In the genomic region with DNA sequence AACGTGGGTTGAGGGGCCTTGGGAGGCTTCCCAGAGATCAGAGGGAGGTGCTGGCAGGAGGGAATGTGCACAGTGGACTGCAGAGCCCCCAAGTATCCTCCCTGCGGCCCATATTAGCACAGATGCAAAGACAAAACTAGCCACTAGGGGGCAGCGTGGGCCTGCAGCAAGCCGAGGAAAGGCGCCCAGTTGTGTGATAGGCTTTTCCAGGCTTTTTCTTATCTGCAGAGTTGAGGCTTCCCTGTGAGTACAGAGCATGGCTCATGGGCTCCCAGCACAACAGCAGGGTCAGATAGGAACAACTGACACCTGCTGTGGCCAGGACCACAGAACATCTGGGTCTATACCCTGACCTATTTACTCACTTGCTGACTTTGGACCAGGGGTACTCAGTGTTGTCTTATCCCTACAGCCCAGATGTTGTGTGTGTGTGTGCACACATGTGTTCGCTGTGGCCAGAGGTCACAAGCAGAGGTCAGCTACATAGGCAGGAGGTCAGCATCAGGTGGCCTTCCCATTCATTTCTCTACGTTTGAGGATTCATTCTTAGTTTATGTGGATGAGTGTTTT, we compare ENCODE assay signal across 8 mouse cellular contexts. TPM values are rescaled to one million over a fixed set of nuclear protein-coding genes. Genes with fewer than 3 reads are reported as not detected.
DNase-seq lines count a peak whose midpoint lies in the region; ATAC-seq and TF ChIP-seq lines count a peak whose summit lies in the region.

No protein-coding gene starts in this region.

- peak; percentile 70 for ATAC-seq in hindbrain, postnatal 0 days
- ATAC-seq in megakaryocyte-erythroid progenitor cell, adult 5-6 weeks (replicated peaks; ENCODE audit: low FRiP score, low TSS enrichment, poor library complexity, severe bottlenecking), result peak; percentile 59

- no peak overlapping the region for H3K4me3 ChIP-seq in hindbrain, postnatal 0 days (ENCODE audit: low read length)
- H3K4me3 ChIP-seq in left cerebral cortex, adult 2 months, result no peak overlapping the region

- intact Hi-C loops in left cerebral cortex, adult 2 months (cut with DNase I), result loop anchor here (1.0 to 5.0 kb wide), 4 partner anchors 82 to 316 kb away; no protein-coding TSS in a partner anchor

- WGBS in hindbrain, postnatal 0 days, result 20% methylated on average over 7 of the region's 7 CpGs

- TF ChIP-seq CTCF in hindbrain, postnatal 0 days (IDR thresholded peaks at IDR 0.05; ENCODE audit: low read depth), result peak; percentile 99
- TF ChIP-seq CTCF in left cerebral cortex, adult 2 months (IDR thresholded peaks at IDR 0.05), result peak; percentile 93

- no peaks in the 10 kb centered on the region for H3K9me3 ChIP-seq in hindbrain, postnatal 0 days (ENCODE audit: low read length)

- H3K4me2 ChIP-seq in hindbrain, postnatal 0 days (ENCODE audit: low read depth, low read length), result no peak overlapping the region

- H3K27ac ChIP-seq in hindbrain, postnatal 0 days, result no peak overlapping the region
- H3K27ac ChIP-seq in left cerebral cortex, adult 2 months, result no peak overlapping the region

- H3K36me3 ChIP-seq in hindbrain, postnatal 0 days (ENCODE audit: insufficient read depth, low read length), result peaks cover 38% of the 10 kb centered on the region

- no peaks in the 10 kb centered on the region for H3K4me1 ChIP-seq in hindbrain, postnatal 0 days (ENCODE audit: insufficient read depth, low read length)

- DNase-seq in T-cell, adult 2 months (ENCODE audit: low spot score), result peak; percentile 75
- peak; percentile 88 to 91 for DNase-seq in cerebellum, postnatal 36 days
- DNase-seq in gastrocnemius, adult 8-10 months (ENCODE audit: low spot score in 2 of 2), result peak; percentile 55 to 73
- peak; percentile 91 for DNase-seq in hindbrain, postnatal 0 days (ENCODE audit: low spot score)
- peak; percentile 83 to 89 for DNase-seq in left cerebral cortex, adult 2 months (ENCODE audit: extremely low spot score in 1 of 2, low spot score in 2 of 2)
- peak; percentile 82 to 90 for DNase-seq in right cerebral cortex, postnatal 10 days (ENCODE audit: low spot score in 2 of 2)
- DNase-seq in urinary bladder, postnatal 14 days (ENCODE audit: low spot score), result peak; percentile 86

- no peak overlapping the region for H3K9ac ChIP-seq in hindbrain, postnatal 0 days (replicated peaks; ENCODE audit: low read length)

- H3K27me3 ChIP-seq in hindbrain, postnatal 0 days (ENCODE audit: insufficient read depth, low read length), result no peaks in the 10 kb centered on the region

RNA-seq across cellular contexts. Expression of gene Bola3, which starts 7.7 kb away (rescaled TPM):
- 100 to 1,000 TPM; 190 to 220 (median 193) TPM for total RNA-seq in gastrocnemius, adult 8-10 months (2022)
- 7.1 and 11.2 TPM in 2 replicates for total RNA-seq in hindbrain, postnatal 0 days (2014; rRNA removed)
- polyA plus RNA-seq in hindbrain, postnatal 0 days (2015; fragmentation: Nextera tagmentation; extraction: Ambion mirVana), result 71.0 and 85.4 TPM in 2 replicates
- 10 to 100 TPM; 49.3 to 54.3 TPM for total RNA-seq in left cerebral cortex, adult 2 months (2021)
- total RNA-seq in megakaryocyte-erythroid progenitor cell, adult 5-6 weeks (2014; fragmentation: Nextera tagmentation), result 127 and 162 TPM in 2 replicates
- 90.1 and 125 TPM in 2 replicates for total RNA-seq in megakaryocyte-erythroid progenitor cell, adult 5-6 weeks (2017)

RNA-seq across cellular contexts. Expression of gene Mob1a, which starts 30.8 kb away (rescaled TPM):
- total RNA-seq in gastrocnemius, adult 8-10 months (2022), result 10 to 100 TPM in 1 of 4 experiments, 1 to 10 TPM in 3; 7.8 to 10.0 (median 8.7) TPM
- total RNA-seq in hindbrain, postnatal 0 days (2014; rRNA removed), result 31.7 and 32.8 TPM in 2 replicates
- polyA plus RNA-seq in hindbrain, postnatal 0 days (2015; fragmentation: Nextera tagmentation; extraction: Ambion mirVana), result 11.3 and 11.6 TPM in 2 replicates
- total RNA-seq in left cerebral cortex, adult 2 months (2021), result 10 to 100 TPM; 18.9 to 22.0 TPM
- 58.8 and 60.6 TPM in 2 replicates for total RNA-seq in megakaryocyte-erythroid progenitor cell, adult 5-6 weeks (2014; fragmentation: Nextera tagmentation)
- total RNA-seq in megakaryocyte-erythroid progenitor cell, adult 5-6 weeks (2017), result 117 and 119 TPM in 2 replicates

RNA-seq across cellular contexts. Expression of gene Mthfd2, which starts 30.9 kb away (rescaled TPM):
- 1 to 10 TPM; 2.9 to 4.7 (median 3.2) TPM for total RNA-seq in gastrocnemius, adult 8-10 months (2022)
- 21.1 and 24.1 TPM in 2 replicates for total RNA-seq in hindbrain, postnatal 0 days (2014; rRNA removed)
- 24.2 and 26.7 TPM in 2 replicates for polyA plus RNA-seq in hindbrain, postnatal 0 days (2015; fragmentation: Nextera tagmentation; extraction: Ambion mirVana)
- total RNA-seq in left cerebral cortex, adult 2 months (2021), result 1 to 10 TPM; 5.7 to 8.1 TPM
- total RNA-seq in megakaryocyte-erythroid progenitor cell, adult 5-6 weeks (2014; fragmentation: Nextera tagmentation), result 20.4 and 44.9 TPM in 2 replicates
- 26.9 and 30.5 TPM in 2 replicates for total RNA-seq in megakaryocyte-erythroid progenitor cell, adult 5-6 weeks (2017)
